Mouse (Mus musculus) MEL (cell line): Measurements from ENCODE around the gene Tnf.

Experiments
- CHD1 ChIP-seq: IDR thresholded peaks from 2 replicates; pipeline ENCODE4 v1.6.1; 2012; ENCODE audit warnings: low read depth, mild to moderate bottlenecking, inconsistent platforms, low read length, improper control_type of control experiment
- CTCF ChIP-seq, 3 experiments: IDR thresholded peaks in 2 of 3; conservative IDR thresholded peaks in 1 of 3; 2 replicates each; pipeline ENCODE4 v1.5.1; 2011 to 2012; ENCODE audit warnings: low read length in 3 of 3, low read depth in 2 of 3, mild to moderate bottlenecking in 2 of 3, improper control_type of control experiment in 1 of 3, inconsistent platforms in 1 of 3, mixed read lengths in 1 of 3, moderate library complexity in 1 of 3; ENCODE audit not compliant: control insufficient read depth in 1 of 3, insufficient read depth in 1 of 3, poor library complexity in 1 of 3, severe bottlenecking in 1 of 3
- EP300 ChIP-seq, 2 experiments: IDR thresholded peaks; 2 replicates each; pipeline ENCODE4 v1.6.1; 2011; ENCODE audit warnings: improper control_type of control experiment in 2 of 2, low read length in 2 of 2, low read depth in 1 of 2, mild to moderate bottlenecking in 1 of 2
- ETS1 ChIP-seq: IDR thresholded peaks from 2 replicates; pipeline ENCODE4 v1.6.1; 2012; ENCODE audit warnings: low read depth, mild to moderate bottlenecking, inconsistent platforms, low read length, improper control_type of control experiment, moderate library complexity
- GATA1 ChIP-seq: IDR thresholded peaks from 2 replicates; pipeline ENCODE4 v1.6.1; 2011; ENCODE audit warnings: low read depth, low read length, improper control_type of control experiment
- HCFC1 ChIP-seq: IDR thresholded peaks from 2 replicates; pipeline ENCODE4 v1.6.1; 2012; ENCODE audit warnings: low read depth, mild to moderate bottlenecking, inconsistent platforms, low read length, improper control_type of control experiment, moderate library complexity
- MAX ChIP-seq: IDR thresholded peaks from 2 replicates; pipeline ENCODE4 v1.6.1; 2011; ENCODE audit warnings: low read length, improper control_type of control experiment
- POLR2A ChIP-seq, 2 experiments: IDR thresholded peaks; 2 replicates each; pipeline ENCODE4 v1.6.1; 2011 to 2012; ENCODE audit warnings: low read length in 2 of 2, mild to moderate bottlenecking in 2 of 2, control low read depth in 1 of 2, improper control_type of control experiment in 1 of 2, low read depth in 1 of 2, moderate library complexity in 1 of 2; ENCODE audit not compliant: control insufficient read depth in 1 of 2, insufficient read depth in 1 of 2, poor library complexity in 1 of 2
- TCF12 ChIP-seq: IDR thresholded peaks from 2 replicates; pipeline ENCODE4 v1.6.1; 2014; ENCODE audit warnings: low read depth, mild to moderate bottlenecking, inconsistent platforms, low read length, improper control_type of control experiment, moderate library complexity
- ZC3H11A ChIP-seq: IDR thresholded peaks from 2 replicates; pipeline ENCODE4 v1.6.1; 2012; ENCODE audit warnings: low read depth, mild to moderate bottlenecking, inconsistent platforms, low read length, improper control_type of control experiment

DNA sequence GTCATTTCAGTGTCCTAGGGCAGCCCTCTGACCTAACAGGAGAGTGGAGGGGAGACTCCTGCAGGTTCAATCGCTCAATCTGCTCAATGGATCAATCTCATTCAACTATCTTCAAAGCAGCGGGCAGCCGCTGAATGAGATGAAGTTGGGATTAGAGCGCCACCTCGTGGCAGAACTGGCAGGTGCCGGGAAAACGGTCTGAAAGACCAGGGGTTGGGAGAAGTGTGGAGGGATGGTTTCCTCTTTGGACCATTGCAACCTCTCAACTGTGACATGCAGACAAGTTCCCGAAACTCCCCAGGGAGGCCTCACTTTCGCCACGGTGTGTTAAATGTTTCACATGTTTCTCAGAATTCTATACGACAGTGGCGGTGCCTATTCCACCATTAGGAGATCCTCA is 30.2 kb upstream of the Tnf start:
- no peak for TF ChIP-seq EP300 (IDR thresholded peaks at IDR 0.05; ENCODE audit: low read depth in 1 of 2, low read length in 2 of 2)
- TF ChIP-seq GATA1, result no peak
- TF ChIP-seq ZC3H11A, result peak; percentile 86
- peak; percentile 29; the same call in 1 of the 2 replicates for TF ChIP-seq MAX
- TF ChIP-seq CTCF (IDR thresholded peaks at IDR 0.05 in 2 of 3, conservative IDR thresholded peaks at IDR 0.05 in 1 of 3; ENCODE audit: control insufficient read depth in 1 of 3, insufficient read depth in 1 of 3, low read depth in 2 of 3, low read length in 3 of 3, poor library complexity in 1 of 3, severe bottlenecking in 1 of 3), result peak; percentile 85 to 93 (median 89)
- TF ChIP-seq HCFC1, result 0 out of 2 replicates have a peak, but pooled peaks have one; percentile 21
- TF ChIP-seq CHD1, result no peak
- TF ChIP-seq ETS1, result no peak
- no peak for TF ChIP-seq TCF12
- TF ChIP-seq POLR2A (IDR thresholded peaks at IDR 0.05; ENCODE audit: control insufficient read depth in 1 of 2, insufficient read depth in 1 of 2, low read depth in 1 of 2, low read length in 2 of 2, poor library complexity in 1 of 2), result no peak
